Mouse (Mus musculus) adipocyte (in vitro differentiated cells): ENCODE results near the gene Emc9.

ENCODE experiments used
- DNase-seq: peaks from one replicate; pipeline ENCODE4 v3.0.0-alpha.2; 2016; ENCODE audit warnings: low spot score

The Emc9 gene

GRCm38 (mm10) chr14:55584702-55585565 lies at the start of gene Emc9:
Gene Emc9, minus strand, starts transcription at chr14:55585302.
- DNase-seq: peak; percentile 90

- no peak for DNase-seq
Measured at GRCm38 (mm10) chr14:55629312-55629711, 44.2 kb upstream of the Emc9 start.

GRCm38 (mm10) chr14:55628077-55628827 lies 43.1 kb upstream of the Emc9 start:
- DNase-seq: no peak

- no peak for DNase-seq
Measured at GRCm38 (mm10) chr14:55618486-55619195, 33.5 kb upstream of the Emc9 start.

GRCm38 (mm10) chr14:55617822-55618221 lies 32.7 kb upstream of the Emc9 start, which contains the start of gene Rec8:
Gene Rec8, plus strand, starts transcription at chr14:55618037.
- no peak for DNase-seq

GRCm38 (mm10) chr14:55616844-55617243 lies 31.7 kb upstream of the Emc9 start:
- no peak for DNase-seq

- peak; percentile 75 for DNase-seq
Measured at GRCm38 (mm10) chr14:55615876-55616275, 30.8 kb upstream of the Emc9 start.

GRCm38 (mm10) chr14:55614565-55615178 lies 29.6 kb upstream of the Emc9 start:
- no peak for DNase-seq

GRCm38 (mm10) chr14:55613346-55613745 lies 28.2 kb upstream of the Emc9 start:
- DNase-seq: no peak

- DNase-seq: no peak
Measured at GRCm38 (mm10) chr14:55608339-55608738, 23.2 kb upstream of the Emc9 start.

GRCm38 (mm10) chr14:55605743-55606459 lies 20.8 kb upstream of the Emc9 start:
- DNase-seq: no peak

- no peak for DNase-seq
Measured at GRCm38 (mm10) chr14:55604823-55605222, 19.7 kb upstream of the Emc9 start.

- peak; percentile 83 for DNase-seq
Measured at GRCm38 (mm10) chr14:55603633-55604576, 18.8 kb upstream of the Emc9 start.

GRCm38 (mm10) chr14:55603271-55603632 lies 18.1 kb upstream of the Emc9 start, which contains the start of gene Irf9:
Gene Irf9, plus strand, starts transcription at chr14:55603571.
- DNase-seq: no peak

GRCm38 (mm10) chr14:55598521-55599390 lies 13.7 kb upstream of the Emc9 start:
- DNase-seq: no peak

- DNase-seq: no peak
Measured at GRCm38 (mm10) chr14:55596036-55596690, 11.1 kb upstream of the Emc9 start.

- DNase-seq: no peak
Measured at GRCm38 (mm10) chr14:55592226-55592625, 7.1 kb upstream of the Emc9 start.

- peak; percentile 93 for DNase-seq
Measured at GRCm38 (mm10) chr14:55591331-55591891, 6.3 kb upstream of the Emc9 start, which contains the start of gene Rnf31. Gene Rnf31, plus strand, starts transcription at chr14:55591708.
